Mouse (Mus musculus) hindbrain, embryonic 16.5 days (tissue): ENCODE results near the gene Zfp956. TPM values are rescaled to one million over a fixed set of nuclear protein-coding genes. Genes with fewer than 3 reads are reported as not detected.
A peak's percentile ranks its signal among the peaks of the same experiment; 100 is the strongest.
"Not testable (repeated sequence)": the region's sequence is repeated elsewhere in the genome, so short reads cannot be mapped to it uniquely, and the experiment has no call there.

Experiments
- ATAC-seq: fragments of 200-750 bp; cut with Nextera tagmentation; 2 replicates; pipeline ENCODE4 v1.8.0; 2017; ENCODE audit warnings: moderate TSS enrichment, moderate library complexity
- H3K27ac ChIP-seq: fragments of 300-500 bp; sonication (generic); 2 replicates; pipeline ENCODE4 v1.5.1; 2014; ENCODE audit warnings: low read depth, mild to moderate bottlenecking, control low read depth, low read length, moderate library complexity
- H3K27me3 ChIP-seq: fragments of 300-500 bp; sonication (generic); replicated peaks from 2 replicates; pipeline ENCODE4 v1.6.1; 2014; ENCODE audit warnings: low read length; ENCODE audit not compliant: control insufficient read depth, insufficient read depth
- H3K36me3 ChIP-seq: fragments of 300-500 bp; sonication (generic); 2 replicates; pipeline ENCODE4 v1.6.1; 2014; ENCODE audit warnings: mild to moderate bottlenecking, low read length, moderate library complexity, mixed read lengths; ENCODE audit not compliant: control insufficient read depth, insufficient read depth
- H3K4me1 ChIP-seq: fragments of 300-500 bp; sonication (generic); 2 replicates; pipeline ENCODE4 v1.6.1; 2014; ENCODE audit warnings: low read depth, low read length; ENCODE audit not compliant: control insufficient read depth, insufficient read depth
- H3K4me2 ChIP-seq: fragments of 300-500 bp; sonication (generic); 2 replicates; pipeline ENCODE4 v1.6.1; 2014; ENCODE audit warnings: mild to moderate bottlenecking, low read length, control low read depth, moderate library complexity
- H3K4me3 ChIP-seq: fragments of 300-500 bp; sonication (generic); 2 replicates; pipeline ENCODE4 v1.5.1; 2014; ENCODE audit warnings: mild to moderate bottlenecking, low read length, control low read depth, moderate library complexity
- H3K9ac ChIP-seq: fragments of 300-500 bp; sonication (generic); 2 replicates; pipeline ENCODE4 v1.6.1; 2014; ENCODE audit warnings: low read depth, mild to moderate bottlenecking, control low read depth, low read length, moderate library complexity
- H3K9me3 ChIP-seq: fragments of 300-500 bp; sonication (generic); 2 replicates; pipeline ENCODE4 v1.6.1; 2014; ENCODE audit warnings: mild to moderate bottlenecking, low read length, moderate library complexity; ENCODE audit not compliant: control insufficient read depth
- WGBS: fragments of 180-500 bp; shearing (Covaris S2); extraction: QIAGEN DNeasy Blood & Tissue Kit; methylation state at CpG from one replicate; pipeline ENCODE4 v1.1.7; 2014; 5-methylcytosine and 5-hydroxymethylcytosine counted together
- polyA plus RNA-seq: library from polyadenylated mRNA; unstranded; fragments of >200 nt; fragmentation: Nextera tagmentation; extraction: Ambion mirVana; gene quantifications from 2 replicates; pipeline ENCODE4 v1.2.1, GENCODE M21; 2015

Gene Zfp956
- polyA plus RNA-seq, 1 experiment from 2014 or later = 24.1 TPM

DNA sequence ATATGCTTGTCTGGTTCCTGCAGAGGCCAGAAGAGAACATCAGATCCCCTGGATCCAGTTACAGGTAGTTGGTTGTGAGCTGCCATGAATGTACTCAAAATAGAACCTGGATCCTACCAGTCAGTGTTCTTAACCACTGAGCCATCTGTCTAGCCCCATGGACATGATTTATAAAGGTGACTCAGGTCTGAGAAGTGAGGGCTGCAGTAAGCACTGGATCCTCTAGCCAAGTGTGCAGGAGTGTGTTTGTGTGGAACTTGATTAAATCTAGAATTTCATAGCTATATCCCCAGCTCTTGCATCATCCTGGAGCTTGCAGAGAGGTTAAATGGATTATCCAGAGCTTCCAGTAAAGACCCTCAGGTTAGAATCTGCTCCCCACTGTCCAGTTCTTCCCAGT lies 4.6 kb downstream of the Zfp956 start:
- no peak for ATAC-seq
- Histone ChIP-seq H3K4me2 (no peak overlapping the region), H3K9ac (no peak overlapping the region), H3K36me3 (peaks cover 21% of the 10 kb centered on the region), H3K9me3 (no peaks in the 10 kb centered on the region), H3K27ac (no peak overlapping the region), H3K4me1 (peaks cover 16% of the 10 kb centered on the region), H3K27me3 (no peaks in the 10 kb centered on the region), H3K4me3 (no peak overlapping the region)

DNA sequence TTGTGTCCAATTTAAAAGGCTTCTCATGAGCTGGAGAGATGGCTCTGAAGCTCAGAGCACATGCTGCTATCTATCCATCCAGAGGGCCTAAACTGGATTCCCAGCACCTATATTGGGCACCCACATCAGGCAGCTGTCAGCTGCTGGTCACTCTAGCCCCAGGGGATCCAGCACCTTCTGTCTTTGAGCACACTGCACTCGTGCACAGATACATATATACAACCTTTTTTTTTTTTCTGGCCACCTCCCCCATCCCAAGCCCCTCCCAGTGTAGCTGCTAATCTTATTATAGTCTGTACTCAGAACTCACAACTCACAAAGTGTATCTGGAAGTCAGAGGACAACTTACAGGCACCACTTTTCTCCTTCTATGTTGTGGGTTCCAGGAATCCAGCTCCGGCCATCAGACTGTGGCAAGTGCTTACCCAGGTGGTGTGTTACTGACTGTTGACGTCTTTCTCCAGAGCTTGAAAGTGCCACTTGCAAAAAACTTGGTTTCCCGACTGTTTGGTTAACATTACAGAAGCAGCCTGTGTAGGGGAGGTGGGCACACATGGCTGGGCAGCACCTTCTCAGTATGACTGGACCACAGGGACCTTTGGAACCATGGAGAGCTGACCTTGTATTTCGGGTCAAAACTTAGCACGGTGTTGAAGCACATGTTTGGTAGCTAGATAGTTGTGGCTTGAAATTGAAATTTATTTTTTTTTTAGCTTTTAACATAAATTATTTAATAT lies 7.7 kb downstream of the Zfp956 start:
- Histone ChIP-seq H3K4me3 (no peak overlapping the region), H3K27me3 (no peaks in the 10 kb centered on the region), H3K4me2 (no peak overlapping the region), H3K4me1 (0 out of 2 replicates have a peak, but pooled peaks cover under 1% of the 10 kb centered on the region), H3K9ac (no peak overlapping the region), H3K27ac (no peak overlapping the region), H3K36me3 (peaks cover 43% of the 10 kb centered on the region), H3K9me3 (no peaks in the 10 kb centered on the region)
- 88% methylated on average over 6 of the region's 6 CpGs for WGBS
- ATAC-seq = no peak

DNA sequence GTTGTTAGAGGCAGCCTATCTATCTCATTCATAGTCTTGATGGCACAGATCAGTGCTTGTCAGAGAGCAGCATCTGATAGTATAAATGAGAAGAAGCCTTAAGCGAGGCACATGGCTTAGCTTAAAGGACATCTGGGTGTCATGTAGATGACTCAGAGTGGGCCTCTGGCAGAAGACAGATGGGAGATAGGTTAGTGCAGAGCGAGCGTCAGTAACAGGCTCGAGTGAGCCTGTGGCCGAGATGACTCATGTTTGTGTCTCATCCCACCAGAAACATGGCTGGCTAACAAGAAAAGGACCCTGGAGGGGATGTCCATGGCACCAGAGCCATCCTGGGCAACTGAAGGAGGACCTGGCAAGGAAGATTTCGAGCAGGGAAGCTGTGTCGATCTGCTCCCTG lies 9.9 kb downstream of the Zfp956 start:
- Histone ChIP-seq H3K4me3 (no peak overlapping the region), H3K27ac (no peak overlapping the region), H3K4me2 (no peak overlapping the region), H3K27me3 (no peaks in the 10 kb centered on the region), H3K4me1 (no peaks in the 10 kb centered on the region), H3K36me3 (peaks cover 36% of the 10 kb centered on the region), H3K9ac (no peak overlapping the region), H3K9me3 (no peaks in the 10 kb centered on the region)
- ATAC-seq = no peak
- WGBS = 85% methylated on average over 7 of the region's 7 CpGs

- not testable (repeated sequence) for H3K27me3 ChIP-seq, H3K4me3 ChIP-seq, ATAC-seq, H3K27ac ChIP-seq, H3K4me2 ChIP-seq, H3K9ac ChIP-seq, H3K4me1 ChIP-seq, H3K9me3 ChIP-seq
- WGBS = 87% methylated on average over 1 of the region's 1 CpGs
- peaks cover 24% of the 10 kb centered on the region for H3K36me3 ChIP-seq
Measured at GRCm38 (mm10) chr6:47968166-47968565, 15.0 kb downstream of the Zfp956 start.

- ATAC-seq = no peak
- 95% methylated on average over 1 of the region's 1 CpGs for WGBS
Measured at GRCm38 (mm10) chr6:47974599-47974998, 21.4 kb downstream of the Zfp956 start.

GRCm38 (mm10) chr6:47978897-47979368 lies 25.7 kb downstream of the Zfp956 start:
- Histone ChIP-seq H3K4me1 (no peaks in the 10 kb centered on the region), H3K9me3 (no peaks in the 10 kb centered on the region), H3K36me3 (no peaks in the 10 kb centered on the region), H3K4me3 (no peak overlapping the region), H3K27me3 (no peaks in the 10 kb centered on the region), H3K27ac (no peak overlapping the region), H3K9ac (no peak overlapping the region), H3K4me2 (no peak overlapping the region)
- WGBS = 21% methylated on average over 6 of the region's 6 CpGs
- peak; percentile 95 for ATAC-seq

More at GRCm38 (mm10) chr6:47974599-47974998, 21.4 kb downstream of the Zfp956 start:
- H3K4me3 ChIP-seq = no peak overlapping the region
- no peak overlapping the region for H3K9ac ChIP-seq
- H3K4me2 ChIP-seq = no peak overlapping the region
- H3K27me3 ChIP-seq = no peaks in the 10 kb centered on the region
- H3K9me3 ChIP-seq = no peaks in the 10 kb centered on the region
- H3K27ac ChIP-seq = no peak overlapping the region
- no peaks in the 10 kb centered on the region for H3K36me3 ChIP-seq
- H3K4me1 ChIP-seq = no peaks in the 10 kb centered on the region

- Histone ChIP-seq H3K36me3 (no peaks in the 10 kb centered on the region), H3K27me3 (no peaks in the 10 kb centered on the region), H3K9me3 (no peaks in the 10 kb centered on the region), H3K4me3 (no peak overlapping the region), H3K4me1 (no peaks in the 10 kb centered on the region), H3K27ac (no peak overlapping the region), H3K4me2 (no peak overlapping the region), H3K9ac (no peak overlapping the region)
- no peak for ATAC-seq
- WGBS = 7% methylated on average over 2 of the region's 2 CpGs
Measured at GRCm38 (mm10) chr6:47983936-47984335, 30.7 kb downstream of the Zfp956 start.

DNA sequence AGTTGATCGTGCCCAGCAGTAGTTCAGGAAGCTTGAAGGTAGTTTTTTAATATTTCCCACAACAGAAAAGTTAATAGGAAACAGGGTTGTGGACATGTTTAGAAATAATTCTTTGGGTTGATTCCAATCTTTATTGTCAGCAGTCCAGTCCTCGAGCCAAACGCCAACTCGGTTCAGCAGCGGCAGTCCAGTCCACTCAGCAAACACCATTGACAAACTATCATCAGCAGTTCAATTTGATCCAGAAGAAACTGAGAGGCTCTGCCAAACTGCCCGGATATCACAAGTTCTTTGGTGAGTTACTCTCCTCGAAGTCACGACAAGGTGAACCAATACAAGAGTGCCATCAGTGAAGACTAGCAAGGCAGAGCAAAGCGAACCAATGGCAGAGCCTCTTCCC lies 42.5 kb downstream of the Zfp956 start:
- 93% methylated on average over 9 of the region's 9 CpGs for WGBS
- no peak for ATAC-seq
- H3K9me3 ChIP-seq = no peaks in the 10 kb centered on the region

DNA sequence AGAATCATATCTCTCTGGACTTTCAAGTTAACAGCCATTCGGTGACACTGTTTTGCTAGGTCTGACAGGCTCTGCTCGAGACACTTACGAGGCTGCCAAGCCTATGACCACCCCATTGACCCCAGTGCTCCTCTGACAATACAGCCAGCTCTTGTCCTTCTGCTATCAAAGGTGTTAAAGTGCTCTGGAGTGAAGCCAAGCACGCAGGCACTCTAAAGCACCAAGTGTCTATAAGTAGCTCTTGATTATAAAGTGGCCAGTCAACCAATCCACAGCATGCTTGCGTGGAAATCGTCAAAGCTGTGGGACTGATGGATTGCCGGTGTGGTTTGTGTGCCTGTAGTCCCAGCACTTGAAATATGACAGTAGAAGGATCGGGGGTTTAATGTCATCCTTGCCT lies 57.5 kb downstream of the Zfp956 start:
- 57% methylated on average over 8 of the region's 8 CpGs for WGBS
- H3K9ac ChIP-seq = no peak overlapping the region
- no peak overlapping the region for H3K4me3 ChIP-seq
- H3K27me3 ChIP-seq = no peaks in the 10 kb centered on the region
- H3K4me1 ChIP-seq = no peaks in the 10 kb centered on the region; the same call in 1 of the 2 replicates
- H3K27ac ChIP-seq = no peak overlapping the region
- H3K36me3 ChIP-seq = no peaks in the 10 kb centered on the region
- no peak for ATAC-seq
- no peak overlapping the region for H3K4me2 ChIP-seq
- no peaks in the 10 kb centered on the region for H3K9me3 ChIP-seq

More for the DNA sequence above, 42.5 kb downstream of the Zfp956 start:
- Histone ChIP-seq H3K27ac (no peak overlapping the region), H3K4me3 (no peak overlapping the region), H3K27me3 (no peaks in the 10 kb centered on the region), H3K4me1 (no peaks in the 10 kb centered on the region), H3K9ac (no peak overlapping the region), H3K4me2 (no peak overlapping the region), H3K36me3 (no peaks in the 10 kb centered on the region)
